Mouse (Mus musculus) CH12F3 (cell line): Measurements from ENCODE around the gene Ubxn1.
"Not testable (repeated sequence)": the region's sequence is repeated elsewhere in the genome, so short reads cannot be mapped to it uniquely, and the experiment has no call there.

Experiments
- in situ Hi-C: fragments of 300-500 bp; cut with MboI; formaldehyde crosslinking; loops from 2 replicates; pipeline ENCODE4 v1.14.3; 2020; ENCODE audit warnings: low sequenced_read_pairs

The Ubxn1 gene

DNA sequence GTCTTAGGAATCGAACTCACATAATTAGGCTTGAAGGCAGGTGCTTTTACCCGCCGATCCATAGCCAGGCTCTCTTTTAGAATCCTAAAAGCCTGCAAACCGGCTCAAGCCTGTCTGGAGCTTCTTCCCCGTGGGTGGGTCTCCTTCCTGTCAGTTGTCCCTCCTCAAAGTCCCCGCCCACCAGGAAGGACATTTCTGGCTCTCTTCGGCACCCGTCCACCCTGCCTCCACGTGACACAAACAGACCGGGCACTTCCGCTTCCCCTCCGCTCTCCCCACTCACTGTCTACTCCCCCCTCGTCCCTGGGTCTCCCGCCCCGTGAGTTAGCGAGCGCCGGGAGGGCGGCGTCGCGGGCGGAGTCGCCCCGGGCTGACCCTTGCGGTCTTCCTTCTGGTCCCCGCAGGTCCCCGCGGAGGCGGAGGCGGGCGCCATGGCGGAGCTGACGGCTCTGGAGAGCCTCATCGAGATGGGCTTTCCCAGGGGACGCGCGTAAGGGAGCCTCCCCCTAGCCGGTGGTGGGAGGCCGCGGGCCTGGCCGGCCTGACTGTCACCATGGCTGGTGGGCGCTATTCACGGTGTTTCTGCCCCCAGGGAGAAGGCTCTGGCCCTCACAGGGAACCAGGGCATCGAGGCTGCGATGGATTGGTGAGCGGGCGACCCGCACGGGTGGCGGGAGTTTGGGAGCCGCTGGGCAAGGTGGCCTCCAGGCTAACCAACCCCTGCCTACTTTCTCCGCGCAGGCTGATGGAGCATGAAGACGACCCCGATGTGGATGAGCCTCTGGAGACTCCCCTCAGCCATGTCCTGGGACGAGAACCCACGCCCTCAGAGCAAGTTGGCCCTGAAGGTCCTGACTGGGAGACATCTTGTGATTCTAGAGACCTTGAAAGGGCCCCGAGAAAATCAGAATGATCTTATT lies at the start of gene Ubxn1:
TSS of gene Ubxn1 (plus strand) at position 230 of the 920 bp plus-strand sequence.
- in situ Hi-C loops = no loop called here

DNA sequence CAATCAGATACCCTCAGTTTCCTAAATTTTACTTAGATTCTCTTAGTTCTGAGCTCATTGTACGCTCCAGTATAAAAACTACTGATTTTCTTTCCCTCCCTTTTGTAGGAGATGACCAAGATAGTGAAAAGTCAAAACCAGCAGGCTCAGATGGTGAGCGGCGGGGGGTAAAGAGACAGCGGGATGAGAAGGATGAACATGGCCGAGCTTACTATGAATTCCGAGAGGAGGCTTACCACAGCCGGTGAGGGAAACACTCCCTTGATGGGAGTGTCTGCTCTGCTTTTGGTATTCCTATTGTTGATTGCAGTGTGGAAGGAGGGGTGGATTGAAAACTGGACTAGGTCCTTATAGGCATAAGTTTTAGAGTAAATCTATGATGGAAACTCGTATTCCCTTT lies 48.6 kb upstream of the Ubxn1 start:
- in situ Hi-C loops = no loop called here

DNA sequence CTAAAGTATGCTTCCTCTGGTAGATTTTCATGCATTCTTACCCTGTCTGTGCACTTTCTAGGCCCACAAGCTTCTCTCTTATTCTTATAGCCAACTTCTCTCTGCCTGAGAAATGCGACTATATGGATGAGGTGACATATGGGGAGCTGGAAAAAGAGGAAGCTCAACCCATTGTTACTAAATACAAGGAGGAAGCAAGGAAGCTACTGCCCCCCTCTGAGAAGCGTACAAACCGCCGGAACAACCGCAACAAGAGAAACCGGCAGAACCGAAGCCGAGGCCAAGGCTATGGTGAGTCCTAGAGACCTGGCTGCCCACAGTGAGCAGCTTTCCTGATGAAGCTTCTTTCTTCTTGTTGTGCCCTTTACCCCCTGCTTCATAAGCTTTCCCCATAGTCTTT lies 41.6 kb upstream of the Ubxn1 start, which contains the start of gene AC129217.1:
TSS of gene AC129217.1 (plus strand) at position 114 of the 400 bp plus-strand sequence.
- in situ Hi-C loops = no loop called here

DNA sequence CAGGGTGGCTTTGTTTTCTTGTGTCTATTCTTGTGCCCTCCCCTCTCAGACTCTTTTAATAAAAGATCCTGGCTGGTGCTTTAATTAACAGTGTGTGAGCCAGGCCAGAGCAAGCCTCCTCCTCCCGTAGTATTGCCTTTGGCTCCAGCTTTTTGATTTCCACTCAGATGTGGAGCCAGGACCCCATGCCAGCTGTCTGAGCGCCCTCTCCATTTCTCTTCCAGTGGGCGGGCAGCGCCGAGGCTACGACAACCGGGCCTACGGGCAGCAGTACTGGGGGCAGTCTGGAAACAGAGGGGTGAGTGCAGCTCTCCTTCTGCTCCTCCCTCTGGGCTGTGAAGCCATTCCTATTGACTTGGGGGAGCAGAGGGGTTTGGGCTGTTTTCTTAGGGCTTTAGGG lies 40.6 kb upstream of the Ubxn1 start:
- in situ Hi-C loops = no loop called here

DNA sequence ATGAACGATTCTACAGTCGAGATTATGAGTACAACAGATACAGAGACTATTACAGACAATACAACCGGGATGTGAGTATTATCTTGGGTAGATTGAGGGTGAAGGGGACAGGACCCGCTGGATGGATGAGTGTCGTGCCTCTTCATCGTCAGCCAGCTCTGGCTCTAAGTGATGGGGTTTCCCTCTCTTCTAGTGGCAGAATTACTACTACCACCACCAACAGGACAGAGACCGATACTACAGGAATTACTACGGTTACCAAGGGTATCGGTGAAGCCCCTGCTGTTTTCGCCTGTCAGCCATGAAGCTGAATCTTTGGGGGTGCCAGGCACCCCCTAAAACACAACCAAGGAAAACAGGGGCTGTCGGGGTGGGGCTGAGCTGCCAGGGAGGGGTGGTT lies 40.0 kb upstream of the Ubxn1 start:
- in situ Hi-C loops = no loop called here

DNA sequence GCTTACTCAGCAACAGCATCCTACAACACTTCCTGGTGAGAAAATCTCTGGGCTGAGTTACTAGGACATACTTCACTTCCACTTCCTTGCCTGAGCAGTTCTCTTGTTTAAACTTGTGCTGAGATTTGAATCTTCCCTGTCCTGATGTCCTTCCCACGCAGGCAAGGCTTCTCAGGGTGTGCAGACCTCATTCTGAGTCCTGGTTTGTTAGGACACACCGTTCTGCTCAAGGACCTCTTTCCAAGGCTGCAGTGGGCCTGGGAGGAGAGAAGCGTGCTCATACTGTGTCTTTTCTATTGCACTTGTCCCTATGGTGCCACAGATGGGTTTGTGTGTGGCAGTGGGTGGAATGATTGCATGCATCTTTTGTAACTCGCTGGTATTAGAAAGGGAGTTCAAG lies 38.3 kb upstream of the Ubxn1 start:
- in situ Hi-C loops = no loop called here

DNA sequence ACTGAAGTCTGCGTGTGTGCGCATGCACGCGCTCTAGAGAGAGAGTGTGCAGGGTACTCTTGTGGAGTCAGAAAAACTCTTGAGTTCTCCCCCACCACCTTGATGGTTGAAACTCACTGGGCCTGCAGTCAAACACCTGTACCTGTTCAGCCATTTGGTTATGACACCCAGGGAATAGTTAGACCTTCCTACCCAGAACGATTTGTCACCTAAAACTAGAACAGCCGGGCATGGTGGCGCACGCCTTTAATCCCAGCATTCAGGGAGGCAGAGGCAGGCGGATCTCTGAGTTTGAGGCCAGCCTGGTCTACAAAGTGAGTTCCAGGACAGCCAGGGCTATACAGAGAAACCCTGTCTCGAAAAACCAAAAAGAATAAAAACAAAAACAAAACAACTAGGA lies 35.0 kb upstream of the Ubxn1 start:
- in situ Hi-C loops = not testable (repeated sequence)

DNA sequence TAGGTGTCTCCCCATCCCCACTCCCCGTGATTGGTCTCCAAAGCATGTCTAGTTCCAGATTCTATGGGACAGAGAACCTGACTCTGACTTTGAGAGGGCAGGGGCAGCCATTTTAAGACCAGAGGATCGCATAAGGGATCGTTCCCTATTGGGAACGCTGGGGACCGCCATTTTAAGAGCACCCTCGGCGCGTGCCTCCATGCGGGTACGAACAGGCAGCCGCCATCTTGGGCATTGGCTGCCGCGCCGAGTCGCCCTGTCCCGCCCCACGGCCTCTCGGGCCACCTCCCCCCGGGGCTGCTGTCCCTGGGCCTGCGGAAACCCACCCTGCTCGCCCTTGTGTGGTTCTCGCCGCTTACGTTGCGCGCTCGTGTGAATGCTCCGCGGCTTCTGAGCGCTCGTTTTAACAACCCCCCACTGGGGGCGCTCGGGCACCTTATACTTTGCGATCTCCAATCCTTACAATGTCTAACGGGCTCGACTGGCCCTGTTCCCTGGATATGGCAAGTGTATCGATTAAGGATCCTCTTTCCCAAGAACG lies 34.0 kb upstream of the Ubxn1 start, which contains the start of gene Bscl2:
TSS of gene Bscl2 (plus strand) at position 217 of the 541 bp plus-strand sequence.
- in situ Hi-C loops = no loop called here

DNA sequence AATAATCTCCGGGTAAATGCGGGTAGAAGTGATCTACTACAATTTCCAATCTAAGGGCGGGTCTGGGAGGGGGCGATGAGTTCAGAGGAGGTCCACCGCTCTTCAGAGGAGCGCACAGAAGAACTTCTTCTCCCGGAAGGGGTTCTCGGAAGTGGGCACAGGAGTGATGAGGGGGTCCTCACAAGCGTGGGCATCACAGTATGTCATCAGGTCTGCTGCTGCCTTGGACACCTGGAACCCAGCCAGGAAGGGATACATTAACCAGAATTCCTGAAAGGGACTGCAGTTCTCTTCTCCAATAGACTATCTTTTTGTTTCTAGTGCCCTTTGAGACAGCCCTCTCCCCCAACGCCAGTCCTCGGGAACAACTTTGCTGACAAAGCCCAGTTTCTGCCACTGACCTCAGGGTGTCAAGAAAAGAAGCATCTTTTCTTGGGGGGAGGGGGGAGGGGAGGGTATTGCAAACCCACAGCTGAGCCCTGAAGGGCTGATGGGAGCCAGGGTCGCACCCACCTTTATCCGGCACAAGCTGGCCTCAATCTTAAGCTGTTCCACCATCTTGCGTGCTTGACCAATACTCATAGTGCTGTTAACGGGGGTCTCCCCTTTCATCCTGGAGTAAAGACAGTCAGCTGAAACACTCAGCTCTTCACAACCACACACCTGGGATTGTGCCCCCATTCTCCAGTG lies 33.1 kb upstream of the Ubxn1 start:
- in situ Hi-C loops = no loop called here

DNA sequence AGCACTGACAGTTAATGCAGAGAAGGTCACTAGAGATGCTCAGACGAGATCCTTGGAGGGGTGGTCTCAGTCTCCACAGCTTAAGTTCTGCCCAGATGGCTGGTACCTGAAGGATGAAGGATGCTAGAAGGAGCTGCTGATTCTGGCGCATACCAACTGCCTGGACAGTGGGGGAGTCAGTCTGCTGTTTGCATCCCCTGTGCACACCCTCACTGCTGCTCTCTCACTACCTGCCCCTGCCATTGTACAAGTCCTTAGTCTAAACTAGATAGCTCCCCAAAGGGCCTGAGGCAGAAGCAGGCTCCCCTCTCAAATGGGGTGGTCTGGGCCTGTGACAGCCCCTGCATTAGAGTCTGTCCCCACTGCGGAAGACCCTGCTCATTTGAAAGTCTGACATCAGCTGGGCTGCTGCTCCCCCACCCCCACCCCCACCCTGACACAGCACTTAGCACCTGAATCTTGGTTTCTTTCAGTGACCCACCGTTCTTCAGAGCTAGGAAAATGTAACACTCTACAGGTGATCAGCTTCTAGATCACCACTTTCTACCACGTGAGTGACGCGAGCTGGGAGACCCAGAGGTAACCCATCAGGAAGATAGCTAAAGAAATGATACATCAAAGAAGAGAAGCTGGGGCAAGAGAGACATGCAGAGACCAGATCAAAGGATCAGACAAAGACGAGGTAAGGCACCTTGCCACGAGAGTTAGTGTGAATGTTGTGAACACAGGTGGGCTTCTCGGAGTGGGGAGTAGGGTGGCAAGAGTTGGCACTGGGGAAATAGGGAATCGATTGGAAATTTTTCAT lies 32.0 kb upstream of the Ubxn1 start, which contains the start of gene Gng3:
TSS of gene Gng3 (minus strand) at position 92 of the 805 bp plus-strand sequence.
- in situ Hi-C loops = no loop called here

DNA sequence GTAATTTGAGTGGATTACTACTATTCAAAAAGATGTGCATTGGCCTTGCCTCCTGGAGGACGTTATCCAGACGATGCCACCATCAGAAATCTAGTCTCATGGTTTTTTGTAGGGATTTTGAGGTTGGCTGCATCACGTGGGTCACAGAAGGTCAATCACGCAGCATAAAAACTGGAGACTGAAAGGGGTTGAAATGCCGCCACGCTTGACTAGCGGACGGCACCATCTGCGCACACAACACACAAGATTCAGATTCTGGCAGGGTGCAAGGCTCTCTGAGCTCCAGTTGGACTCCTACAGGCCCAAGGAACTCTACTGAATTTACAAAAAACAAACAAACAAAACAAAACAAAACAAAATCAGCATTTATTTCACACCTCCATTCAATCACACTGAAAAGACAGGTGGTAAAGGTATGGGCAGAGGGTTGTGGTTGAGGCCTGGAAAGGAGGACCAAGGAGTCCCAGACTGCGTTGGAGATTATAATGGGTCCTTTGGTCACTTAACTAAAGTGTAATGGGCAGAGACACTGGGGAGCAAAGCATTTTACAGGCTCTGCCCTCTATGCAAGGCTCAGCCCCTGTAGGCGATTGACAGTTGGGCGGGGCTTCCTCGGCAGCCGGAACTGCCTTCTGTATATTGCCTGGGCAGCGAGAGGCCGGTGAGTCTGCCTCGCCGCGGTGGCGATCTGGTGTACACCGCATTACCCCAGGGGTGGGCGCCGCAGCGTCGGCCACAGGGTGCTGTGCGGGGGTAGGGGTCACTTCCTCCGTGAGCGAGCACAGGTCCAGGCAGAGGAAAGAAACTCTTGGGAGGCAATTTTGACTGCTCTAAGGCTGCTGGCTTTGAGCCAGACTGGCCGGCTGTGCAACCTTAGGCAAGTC lies 31.1 kb upstream of the Ubxn1 start:
- in situ Hi-C loops = loop anchor here (10.0 kb wide), 1 partner anchor 275 kb away; no protein-coding TSS in a partner anchor

DNA sequence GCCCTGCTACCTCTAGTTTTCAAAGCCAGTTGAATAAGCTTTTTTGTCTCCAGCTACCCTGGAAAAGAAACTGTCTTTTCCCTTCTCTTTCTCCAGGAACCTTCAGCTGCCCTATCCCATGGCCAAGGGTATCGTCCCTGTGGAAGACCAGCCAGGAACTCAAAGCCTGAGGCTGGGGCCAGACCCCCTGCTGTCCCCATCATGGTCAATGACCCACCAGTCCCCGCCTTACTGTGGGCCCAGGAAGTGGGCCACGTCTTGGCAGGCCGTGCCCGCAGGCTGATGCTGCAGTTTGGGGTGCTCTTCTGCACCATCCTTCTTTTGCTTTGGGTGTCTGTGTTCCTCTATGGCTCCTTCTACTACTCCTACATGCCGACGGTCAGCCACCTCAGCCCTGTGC lies 30.3 kb upstream of the Ubxn1 start:
- in situ Hi-C loops = loop anchor here (10.0 kb wide), 1 partner anchor 274 kb away; no protein-coding TSS in a partner anchor

DNA sequence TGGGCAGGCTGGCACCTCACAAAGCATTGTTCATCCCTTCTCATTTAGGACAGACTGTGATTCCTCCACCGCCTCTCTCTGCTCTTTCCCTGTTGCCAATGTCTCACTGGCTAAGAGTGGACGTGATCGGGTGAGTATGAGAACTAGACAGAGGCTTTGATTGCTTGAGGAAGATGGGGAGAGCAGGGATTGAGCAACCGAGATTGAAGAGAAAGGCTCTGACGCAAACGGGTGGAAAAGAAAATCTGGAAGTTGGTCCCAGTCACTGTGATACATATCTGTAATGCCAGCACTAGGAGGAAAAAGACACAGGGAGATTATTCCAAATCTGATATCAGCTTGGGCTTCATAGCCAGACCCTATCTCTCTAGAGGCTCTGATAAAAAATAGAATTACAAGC lies 28.3 kb upstream of the Ubxn1 start:
- in situ Hi-C loops = loop anchor here (10.0 kb wide), 1 partner anchor 272 kb away; no protein-coding TSS in a partner anchor

DNA sequence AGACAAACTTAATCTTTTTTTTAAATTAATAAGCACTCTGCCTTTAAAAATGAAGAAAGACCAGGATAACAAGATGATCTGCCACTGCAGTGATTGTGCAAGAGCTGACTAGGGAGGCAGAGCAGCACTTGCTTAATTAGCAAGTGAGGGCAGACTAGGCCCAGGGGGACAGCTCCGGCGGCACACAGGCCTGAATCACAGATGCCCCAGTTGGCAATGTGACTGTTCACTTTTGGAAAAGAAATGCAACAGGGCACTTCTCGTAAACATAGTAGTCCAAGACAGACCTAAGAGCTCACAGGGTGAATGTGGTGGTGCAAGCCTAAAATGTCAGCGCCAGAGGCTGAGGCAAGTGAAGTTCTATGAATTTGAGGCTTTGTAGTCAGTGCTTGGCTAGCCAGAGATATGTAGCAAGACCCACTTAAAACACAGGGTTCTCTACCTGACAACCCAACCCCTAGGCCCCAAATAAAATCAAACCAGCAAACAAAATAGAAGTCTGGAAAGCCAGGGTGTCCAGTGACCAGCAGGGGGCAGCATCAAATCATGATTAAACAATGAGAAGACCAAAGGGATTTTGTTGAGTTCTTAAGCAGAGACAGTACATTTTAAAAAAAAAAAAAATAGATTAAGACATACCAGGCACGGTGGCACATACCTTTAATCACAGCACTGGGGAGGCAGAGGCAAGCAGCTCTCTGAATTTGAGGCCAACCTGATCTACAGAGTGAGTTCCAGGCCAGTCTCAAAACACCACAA lies 26.7 kb upstream of the Ubxn1 start:
- in situ Hi-C loops = loop anchor here (10.0 kb wide), 1 partner anchor 270 kb away; no protein-coding TSS in a partner anchor

DNA sequence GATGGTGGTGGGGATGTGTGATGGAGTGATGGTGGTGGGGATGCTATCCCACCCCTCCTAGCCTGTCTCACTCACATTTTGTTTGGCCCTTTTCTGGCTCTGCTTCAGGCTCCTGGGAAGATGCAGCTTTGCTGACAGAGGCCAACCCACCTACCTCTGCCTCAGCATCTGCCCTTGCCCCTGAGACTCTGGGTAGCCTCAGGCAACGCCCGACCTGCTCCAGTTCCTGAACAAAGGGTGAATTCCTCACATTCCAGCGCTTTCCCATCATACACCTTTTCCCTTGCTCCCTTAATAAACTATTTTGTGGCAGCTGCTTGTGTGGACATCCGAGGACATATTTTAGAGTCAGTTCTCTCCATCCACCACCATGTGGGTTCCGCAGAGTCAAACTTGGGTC lies 22.9 kb upstream of the Ubxn1 start:
- in situ Hi-C loops = loop anchor here (10.0 kb wide), 1 partner anchor 266 kb away; no protein-coding TSS in a partner anchor

DNA sequence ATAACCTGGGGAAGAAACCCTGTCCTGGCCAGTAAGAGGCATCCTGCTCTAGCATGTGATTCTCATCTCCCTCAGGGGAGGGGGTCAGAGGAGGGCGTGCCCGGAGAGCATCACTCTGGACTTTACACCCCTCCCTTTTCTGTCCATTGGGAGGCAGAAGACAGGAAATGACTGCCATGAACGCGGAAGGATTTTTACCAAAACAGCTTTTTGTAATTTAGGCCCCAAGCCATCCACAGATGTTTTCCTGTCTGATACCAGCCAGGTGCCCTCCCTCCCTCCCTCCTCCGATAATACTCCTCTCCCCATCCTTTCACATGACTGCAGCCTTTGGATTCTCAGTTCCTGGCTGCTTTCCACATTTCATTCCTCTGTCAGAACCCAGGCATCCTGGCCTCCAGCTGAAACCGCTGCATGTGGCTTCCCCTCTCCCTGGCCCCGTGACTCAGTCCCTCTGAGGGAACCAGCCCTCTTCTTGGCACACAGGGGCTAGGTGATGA lies 20.8 kb upstream of the Ubxn1 start, which contains the start of gene Lrrn4cl:
TSS of gene Lrrn4cl (plus strand) at position 367 of the 500 bp plus-strand sequence.
- in situ Hi-C loops = no loop called here

DNA sequence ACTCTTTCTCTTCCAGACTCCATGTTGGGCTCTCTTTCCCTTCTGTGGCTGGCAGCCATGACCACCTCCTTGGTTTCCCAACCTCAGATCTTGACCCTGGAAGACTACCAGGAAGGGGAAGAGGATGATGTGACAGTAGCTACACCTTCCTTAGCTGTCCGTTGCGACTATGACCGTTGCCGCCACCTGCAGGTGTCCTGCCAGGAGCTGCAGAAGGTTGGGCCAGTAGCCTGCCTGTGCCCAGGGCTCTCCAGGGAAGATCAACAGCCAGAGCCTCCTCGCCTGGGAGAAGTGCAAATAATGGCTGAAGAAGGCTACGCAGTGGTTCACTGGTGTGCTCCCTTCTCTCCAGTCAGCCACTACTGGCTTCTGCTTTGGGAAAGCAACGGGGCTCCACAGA lies 19.7 kb upstream of the Ubxn1 start:
- in situ Hi-C loops = no loop called here

DNA sequence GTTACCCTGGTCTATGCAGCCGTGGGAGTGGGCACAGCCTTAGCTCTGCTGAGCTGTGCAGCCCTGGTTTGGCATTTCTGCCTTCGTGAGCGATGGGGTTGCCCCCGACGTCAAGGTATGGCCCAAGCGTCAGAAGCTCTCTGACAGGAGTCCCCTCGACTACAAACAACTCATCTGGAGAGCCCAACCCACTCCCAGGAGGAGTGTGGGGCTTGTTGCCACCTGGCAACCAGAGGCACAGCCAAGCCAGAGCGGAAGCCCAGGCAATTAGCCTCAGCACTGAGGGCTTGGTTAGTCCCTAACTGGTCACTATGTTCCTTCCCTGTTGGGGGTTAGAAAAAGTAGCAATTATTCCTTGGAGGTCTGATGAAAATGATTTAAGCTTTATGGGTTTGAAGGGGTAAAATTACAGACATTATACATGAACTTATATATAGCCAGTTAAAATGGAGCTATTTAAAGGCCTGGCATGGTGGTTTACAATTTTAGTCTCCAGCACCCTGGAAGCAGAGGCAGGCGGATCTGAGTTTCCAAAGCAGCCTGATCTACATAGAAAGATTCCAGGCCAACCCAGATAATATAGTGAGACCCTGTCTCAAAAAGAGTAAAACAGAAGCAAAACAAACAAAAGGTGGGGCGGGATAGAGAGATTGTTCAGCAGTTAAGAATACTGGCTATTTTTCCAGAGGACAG lies 18.9 kb upstream of the Ubxn1 start:
- in situ Hi-C loops = no loop called here
